Mouse (Mus musculus) layer of hippocampus, postnatal 10 days (tissue): ENCODE results near the gene Casc1. TPM values are rescaled to one million over a fixed set of nuclear protein-coding genes. Genes with fewer than 3 reads are reported as not detected.
"Not testable (repeated sequence)": the region's sequence is repeated elsewhere in the genome, so short reads cannot be mapped to it uniquely, and the experiment has no call there.

ENCODE experiments used
- DNase-seq, 2 experiments: peaks; one replicate each; pipeline ENCODE4 v3.0.0; 2021; ENCODE audit warnings: low spot score in 2 of 2
- total RNA-seq, 2 experiments: library from RNA; stranded (reverse); gene quantifications; 2 replicates each; pipeline ENCODE4 v1.2.3; 2021

Casc1 gene
- total RNA-seq, 2 experiments from 2014 or later, result 1.4 to 2.2 TPM

DNA sequence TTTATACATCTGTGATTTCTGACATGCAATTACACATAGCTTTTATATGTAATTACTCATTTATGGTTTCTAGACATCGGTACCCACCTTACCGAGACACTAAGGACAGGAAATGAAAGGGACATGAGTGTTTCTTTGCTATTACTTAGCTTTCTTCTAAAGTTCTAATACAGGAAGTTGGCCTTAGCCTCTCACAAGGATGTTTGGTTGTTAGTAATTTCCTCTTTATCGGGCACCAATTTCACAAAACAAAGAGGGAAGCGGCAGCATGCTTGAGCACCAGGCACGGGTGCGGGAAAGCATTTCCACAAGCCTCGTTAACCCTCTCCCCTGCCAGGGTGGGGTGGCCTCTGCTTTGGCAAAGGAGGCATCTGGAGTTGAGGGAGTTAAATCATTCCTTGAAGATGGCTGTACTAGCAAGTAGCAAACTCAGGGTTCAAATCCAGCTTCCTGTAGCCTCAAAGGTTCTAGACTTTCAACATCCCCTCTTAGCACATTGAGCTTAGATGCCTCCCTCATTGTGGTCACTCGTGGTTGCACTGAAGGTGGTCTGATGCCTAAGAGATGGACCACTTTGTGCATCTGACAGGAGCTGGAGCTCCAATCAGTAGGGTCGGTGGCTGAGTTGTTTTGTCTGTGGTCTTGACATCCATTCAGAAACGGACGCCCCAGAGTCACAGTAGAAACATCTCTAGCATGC, 70.9 kb downstream of the Casc1 start:
- no peak for DNase-seq

DNA sequence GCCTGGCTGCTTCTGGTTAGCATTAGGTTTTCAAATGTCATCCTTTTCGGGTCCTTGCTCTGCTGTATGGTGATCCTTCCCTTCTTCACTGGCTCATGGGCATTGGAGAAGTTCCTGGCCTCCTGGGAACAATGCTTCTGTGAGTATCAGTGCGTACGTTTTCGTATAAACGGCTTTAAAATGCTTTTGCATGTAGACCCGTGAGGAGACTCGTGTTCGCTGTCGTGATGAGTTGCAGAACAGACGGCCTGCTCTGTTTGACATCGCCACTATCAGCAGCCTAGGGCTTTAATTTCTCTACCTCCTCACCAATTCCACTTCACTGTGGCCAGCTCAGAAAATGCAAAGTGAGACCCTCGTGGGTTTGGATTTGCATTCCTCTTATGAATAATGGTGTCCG, 71.6 kb downstream of the Casc1 start:
- no peak for DNase-seq

DNA sequence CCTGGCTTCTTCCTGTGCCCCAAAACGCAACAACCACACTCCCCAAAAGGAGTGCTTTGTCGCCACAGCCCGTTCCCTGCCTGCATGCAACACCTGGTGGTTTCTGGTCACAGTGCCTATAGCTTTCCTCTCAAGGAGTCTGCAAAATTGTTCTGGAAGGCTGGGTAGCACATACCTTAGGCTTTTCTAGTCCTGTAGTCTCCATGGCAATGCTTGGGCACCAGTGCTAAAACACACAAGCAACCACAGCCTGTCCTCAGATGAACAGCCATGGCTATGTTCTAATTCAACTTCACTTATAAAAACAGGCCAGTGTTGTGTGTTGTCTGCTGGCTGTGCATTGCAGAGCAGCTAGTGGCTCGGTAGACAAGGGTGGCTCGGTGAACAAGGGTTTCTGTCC, 74.0 kb downstream of the Casc1 start:
- no peak for DNase-seq

DNA sequence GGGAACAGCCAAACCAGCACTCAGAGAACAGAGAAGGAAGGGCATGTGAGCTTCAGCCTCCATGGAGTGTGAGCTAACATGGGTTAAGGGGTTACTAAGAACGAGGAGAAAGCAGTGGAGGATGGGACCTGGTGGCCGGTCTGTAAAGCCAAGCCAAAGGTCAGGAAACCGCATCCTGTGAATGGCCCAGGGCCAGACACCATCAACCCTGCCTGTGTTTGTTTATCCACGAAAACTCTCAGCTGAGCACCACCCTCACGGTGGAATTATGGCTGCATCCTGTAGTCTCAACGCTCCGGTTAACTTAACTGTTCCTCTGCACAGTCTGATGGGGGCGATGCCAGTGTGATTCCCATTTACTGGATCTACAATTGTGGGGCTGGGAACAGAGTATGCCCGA, 75.0 kb downstream of the Casc1 start:
- DNase-seq, result no peak

DNA sequence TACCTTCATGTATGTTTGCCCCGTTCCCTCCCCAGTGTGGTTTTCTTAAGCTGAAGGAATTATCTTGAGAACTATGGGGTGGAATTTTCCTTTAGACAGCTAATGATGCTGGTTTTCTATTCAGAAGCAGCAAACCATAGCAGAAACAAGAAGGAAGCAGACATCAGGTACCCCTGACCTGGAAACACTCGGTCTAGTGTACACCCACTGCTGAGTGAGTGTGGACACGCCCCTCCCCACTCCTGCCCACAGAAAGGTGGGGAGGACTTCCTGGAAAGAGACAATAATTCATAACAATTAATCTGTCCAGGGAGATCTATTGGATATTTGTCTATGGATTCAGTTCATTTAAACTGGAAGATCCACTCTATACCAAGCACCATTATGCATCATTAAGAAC, 75.5 kb downstream of the Casc1 start:
- no peak for DNase-seq

DNA sequence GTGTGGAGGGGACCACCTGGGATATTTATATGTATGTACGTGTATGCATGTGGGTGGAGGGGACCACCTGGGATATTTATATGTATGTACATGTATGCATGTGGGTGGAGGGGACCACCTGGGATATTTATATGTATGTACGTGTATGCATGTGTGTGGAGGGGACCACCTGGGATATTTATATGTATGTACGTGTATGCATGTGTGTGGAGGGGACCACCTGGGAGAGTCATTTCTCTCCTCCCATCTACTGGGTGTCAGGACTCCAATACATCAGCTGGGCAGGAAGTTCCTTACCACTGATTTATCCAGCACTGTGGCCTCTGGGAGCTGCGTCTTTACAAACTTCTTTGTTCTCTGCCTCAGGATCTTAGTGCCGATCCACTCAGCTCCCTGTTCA, 77.8 kb downstream of the Casc1 start:
- DNase-seq, result not testable (repeated sequence)

DNA sequence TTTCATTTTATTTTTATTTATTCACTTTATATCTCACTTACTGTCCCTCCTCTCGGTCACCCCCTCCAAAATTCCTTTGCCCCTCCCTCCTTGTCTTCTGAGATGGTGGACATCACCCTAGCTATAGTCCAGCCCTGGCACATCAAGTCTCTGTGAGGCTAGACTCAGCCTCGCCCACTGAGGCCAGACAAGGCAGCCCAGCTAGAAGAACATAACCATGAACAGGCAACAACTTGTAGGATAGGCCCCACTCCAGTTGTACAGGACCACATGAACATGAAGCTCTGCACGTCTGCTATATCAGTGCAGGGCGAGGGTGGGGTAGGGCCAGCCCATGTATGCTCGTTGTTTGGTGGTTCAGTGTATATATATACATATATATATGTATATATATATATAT, 78.8 kb downstream of the Casc1 start:
- DNase-seq, result no peak

DNA sequence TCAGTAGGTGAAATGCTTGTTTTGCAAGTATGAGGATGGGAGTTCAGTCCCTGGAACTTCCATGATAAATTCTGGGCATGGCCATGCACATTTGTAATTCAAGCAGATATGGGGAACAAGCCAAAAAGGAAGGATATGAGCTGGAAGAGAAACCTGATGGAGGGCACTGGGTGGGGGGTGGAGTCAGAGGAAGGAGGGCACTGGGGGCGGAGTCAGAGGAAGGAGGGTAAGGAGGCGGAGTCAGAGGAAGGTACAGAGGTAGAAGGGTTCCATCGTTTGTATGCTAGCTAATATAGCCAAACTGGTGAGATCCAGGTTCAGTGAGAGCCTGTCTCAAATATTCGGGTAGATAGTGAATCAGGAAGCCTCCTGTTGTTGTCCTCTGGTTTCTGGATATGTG, 81.2 kb downstream of the Casc1 start:
- no peak for DNase-seq

DNA sequence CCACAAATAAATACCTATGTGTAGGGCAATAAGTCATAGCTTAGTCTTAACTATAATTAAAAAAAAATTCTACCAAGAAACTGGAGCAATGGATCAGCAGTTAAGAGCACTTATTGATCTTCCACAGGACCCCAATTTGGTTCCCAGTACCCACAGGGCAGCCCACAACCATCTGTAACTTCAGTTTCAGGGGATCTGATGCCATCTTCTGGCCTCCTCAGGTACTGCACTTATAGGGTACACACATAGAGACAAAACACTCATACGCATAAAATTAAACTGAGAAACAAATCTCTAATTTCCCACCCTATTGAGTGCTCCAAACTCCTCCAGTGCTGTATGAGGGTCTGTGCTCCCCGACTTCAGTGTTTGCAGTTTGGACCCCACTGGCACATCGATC, 83.2 kb downstream of the Casc1 start:
- DNase-seq, result no peak

DNA sequence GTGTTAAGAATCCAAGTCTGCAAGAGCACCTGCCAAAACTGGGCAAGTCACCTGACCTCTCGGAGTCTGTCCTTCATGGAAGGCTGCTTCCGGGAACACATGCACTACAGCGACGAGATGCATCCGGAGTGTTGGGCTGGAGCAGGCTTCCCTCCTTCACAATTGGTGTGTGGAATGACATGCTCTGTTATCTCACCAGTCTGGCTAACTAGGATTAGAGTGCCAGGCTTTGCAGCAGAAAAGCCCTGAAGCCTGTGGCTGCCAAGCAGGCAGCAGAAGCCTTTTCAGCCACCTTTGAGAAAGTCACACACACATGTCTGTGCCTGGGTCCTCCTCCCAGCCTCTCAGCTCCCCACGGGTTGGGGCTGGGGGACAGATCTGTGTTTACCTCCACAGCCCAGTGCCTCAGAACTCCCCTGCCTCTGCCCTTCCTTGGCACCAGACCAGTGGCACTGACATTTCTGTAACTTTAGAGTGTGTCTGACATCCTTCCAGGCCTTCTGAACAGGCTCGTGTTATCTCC, 85.2 kb downstream of the Casc1 start:
- DNase-seq, result peak; percentile 12 to 24

Other genes starting within 250 kb of the Casc1 start
- gene Bcat1, start 134.8 kb downstream of the Casc1 start, total RNA-seq, result 10 to 100 TPM; 78.6 to 79.6 TPM
- gene Lrmp, start 95.4 kb downstream of the Casc1 start, total RNA-seq, result 1 to 10 TPM; 1.8 to 2.6 TPM
- gene Etfrf1, start 129 bp upstream of the Casc1 start, total RNA-seq, result 10 to 100 TPM; 20.3 to 22.6 TPM
- 10 to 100 TPM; 85.5 to 94.1 TPM for gene Kras, start 39.2 kb upstream of the Casc1 start, total RNA-seq